Mouse (Mus musculus) intestine, embryonic 15.5 days (tissue): ENCODE measurements at regions not wholly inside any gene's neighbourhood (a gene's known extent, or its start where the extent isn't known, plus 50 kb on each side); places are given as distances from the start of the nearest gene placed in this dataset.

ENCODE experiments used
- ATAC-seq: fragments of 200-750 bp; cut with Nextera tagmentation; 2 replicates; pipeline ENCODE4 v1.8.0; 2017; ENCODE audit warnings: moderate TSS enrichment, moderate library complexity
- H3K27ac ChIP-seq: fragments of 300-500 bp; sonication (generic); 2 replicates; pipeline ENCODE4 v1.5.1; 2015; ENCODE audit warnings: mild to moderate bottlenecking, inconsistent platforms
- H3K27me3 ChIP-seq: fragments of 300-500 bp; sonication (generic); replicated peaks from 2 replicates; pipeline ENCODE4 v1.6.1; 2015; ENCODE audit warnings: inconsistent platforms
- H3K36me3 ChIP-seq: fragments of 300-500 bp; sonication (generic); 2 replicates; pipeline ENCODE4 v1.6.1; 2015; ENCODE audit warnings: inconsistent platforms
- H3K4me1 ChIP-seq: fragments of 300-500 bp; sonication (generic); replicated peaks from 2 replicates; pipeline ENCODE4 v1.6.1; 2015; ENCODE audit warnings: inconsistent platforms
- H3K4me2 ChIP-seq: fragments of 300-500 bp; sonication (generic); replicated peaks from 2 replicates; pipeline ENCODE4 v1.6.1; 2015; ENCODE audit warnings: mild to moderate bottlenecking, inconsistent platforms
- H3K4me3 ChIP-seq: fragments of 300-500 bp; sonication (generic); replicated peaks from 2 replicates; pipeline ENCODE4 v1.5.1; 2015; ENCODE audit warnings: inconsistent platforms
- H3K9ac ChIP-seq: fragments of 300-500 bp; sonication (generic); 2 replicates; pipeline ENCODE4 v1.6.1; 2015; ENCODE audit warnings: inconsistent platforms
- H3K9me3 ChIP-seq: fragments of 300-500 bp; sonication (generic); 2 replicates; pipeline ENCODE4 v1.6.1; 2016; ENCODE audit warnings: inconsistent platforms
- WGBS: fragments of 180-500 bp; shearing (Covaris S2); methylation state at CpG from one replicate; pipeline ENCODE4 v1.1.7; 2015; 5-methylcytosine and 5-hydroxymethylcytosine counted together

- no peak overlapping the region for H3K4me2 ChIP-seq
- H3K4me3 ChIP-seq: no peak overlapping the region
- H3K4me1 ChIP-seq: no peaks in the 10 kb centered on the region
- H3K36me3 ChIP-seq: no peaks in the 10 kb centered on the region
- H3K9ac ChIP-seq: no peak overlapping the region
- WGBS: 72% methylated on average over 8 of the region's 8 CpGs
- no peak overlapping the region for H3K27ac ChIP-seq
- no peaks in the 10 kb centered on the region for H3K27me3 ChIP-seq
- ATAC-seq: no peak
- H3K9me3 ChIP-seq: no peaks in the 10 kb centered on the region
Observed at GRCm38 (mm10) chr9:27568372-27569053, 171.9 kb downstream of the Spata19 start.

- no peak overlapping the region for H3K27ac ChIP-seq
- WGBS: 83% methylated on average over 7 of the region's 7 CpGs
- no peak overlapping the region for H3K9ac ChIP-seq
- H3K9me3 ChIP-seq: no peaks in the 10 kb centered on the region
- no peak overlapping the region for H3K4me2 ChIP-seq
- H3K27me3 ChIP-seq: no peaks in the 10 kb centered on the region
- H3K4me1 ChIP-seq: no peaks in the 10 kb centered on the region
- H3K36me3 ChIP-seq: no peaks in the 10 kb centered on the region
- H3K4me3 ChIP-seq: no peak overlapping the region
- ATAC-seq: no peak
Observed at GRCm38 (mm10) chr9:27569054-27569387, 172.4 kb downstream of the Spata19 start.

- no peak for ATAC-seq
- Histone ChIP-seq H3K27me3 (no peaks in the 10 kb centered on the region), H3K9ac (no peak overlapping the region), H3K27ac (no peak overlapping the region), H3K4me3 (no peak overlapping the region), H3K4me1 (no peaks in the 10 kb centered on the region), H3K36me3 (no peaks in the 10 kb centered on the region), H3K9me3 (no peaks in the 10 kb centered on the region), H3K4me2 (no peak overlapping the region)
- whole genome bisulfite sequencing: 44% methylated on average over 7 of the region's 7 CpGs
Observed at GRCm38 (mm10) chr9:27617096-27617839, 173.3 kb upstream of the Opcml start.

GRCm38 (mm10) chr9:27634901-27635300 lies 155.7 kb upstream of the Opcml start:
- 74% methylated on average over 6 of the region's 6 CpGs for WGBS
- no peak for ATAC-seq

GRCm38 (mm10) chr9:27640611-27641010 lies 150.0 kb upstream of the Opcml start:
- H3K36me3 ChIP-seq: no peaks in the 10 kb centered on the region
- H3K9me3 ChIP-seq: no peaks in the 10 kb centered on the region
- H3K9ac ChIP-seq: no peak overlapping the region
- no peak for ATAC-seq
- H3K27ac ChIP-seq: no peak overlapping the region
- H3K4me1 ChIP-seq: no peaks in the 10 kb centered on the region
- no peak overlapping the region for H3K4me3 ChIP-seq
- no peak overlapping the region for H3K4me2 ChIP-seq
- H3K27me3 ChIP-seq: no peaks in the 10 kb centered on the region

More at GRCm38 (mm10) chr9:27634901-27635300, 155.7 kb upstream of the Opcml start:
- Histone ChIP-seq H3K4me2 (no peak overlapping the region), H3K9me3 (no peaks in the 10 kb centered on the region), H3K36me3 (no peaks in the 10 kb centered on the region), H3K4me1 (no peaks in the 10 kb centered on the region), H3K9ac (no peak overlapping the region), H3K4me3 (no peak overlapping the region), H3K27ac (no peak overlapping the region), H3K27me3 (no peaks in the 10 kb centered on the region)

GRCm38 (mm10) chr9:27643312-27643711 lies 147.3 kb upstream of the Opcml start:
- 48% methylated on average over 1 of the region's 1 CpGs for WGBS
- no peak overlapping the region for H3K4me2 ChIP-seq
- ATAC-seq: no peak
- H3K9me3 ChIP-seq: no peaks in the 10 kb centered on the region
- no peaks in the 10 kb centered on the region for H3K4me1 ChIP-seq
- no peak overlapping the region for H3K9ac ChIP-seq
- no peak overlapping the region for H3K4me3 ChIP-seq
- H3K27ac ChIP-seq: no peak overlapping the region
- H3K27me3 ChIP-seq: no peaks in the 10 kb centered on the region
- no peaks in the 10 kb centered on the region for H3K36me3 ChIP-seq

GRCm38 (mm10) chr9:27643916-27644315 lies 146.7 kb upstream of the Opcml start:
- no peaks in the 10 kb centered on the region for H3K27me3 ChIP-seq
- no peak overlapping the region for H3K9ac ChIP-seq
- no peak overlapping the region for H3K4me3 ChIP-seq
- H3K27ac ChIP-seq: no peak overlapping the region
- H3K9me3 ChIP-seq: no peaks in the 10 kb centered on the region
- H3K4me2 ChIP-seq: no peak overlapping the region
- H3K36me3 ChIP-seq: no peaks in the 10 kb centered on the region
- ATAC-seq: no peak
- H3K4me1 ChIP-seq: no peaks in the 10 kb centered on the region

- Histone ChIP-seq H3K9ac (no peak overlapping the region), H3K27ac (no peak overlapping the region), H3K9me3 (no peaks in the 10 kb centered on the region), H3K4me1 (no peaks in the 10 kb centered on the region), H3K36me3 (no peaks in the 10 kb centered on the region), H3K27me3 (no peaks in the 10 kb centered on the region), H3K4me3 (no peak overlapping the region), H3K4me2 (no peak overlapping the region)
- ATAC-seq: no peak
- WGBS: 83% methylated on average over 5 of the region's 5 CpGs
Observed at GRCm38 (mm10) chr9:27645435-27645834, 145.1 kb upstream of the Opcml start.

- no peaks in the 10 kb centered on the region for H3K9me3 ChIP-seq
- H3K9ac ChIP-seq: no peak overlapping the region
- no peak overlapping the region for H3K4me3 ChIP-seq
- no peak overlapping the region for H3K27ac ChIP-seq
- H3K4me2 ChIP-seq: no peak overlapping the region
- no peaks in the 10 kb centered on the region for H3K4me1 ChIP-seq
- no peak for ATAC-seq
- H3K27me3 ChIP-seq: no peaks in the 10 kb centered on the region
- no peaks in the 10 kb centered on the region for H3K36me3 ChIP-seq
- WGBS: 86% methylated on average over 8 of the region's 8 CpGs
Observed at GRCm38 (mm10) chr9:27646100-27646499, 144.5 kb upstream of the Opcml start.

GRCm38 (mm10) chr9:27646956-27647355 lies 143.6 kb upstream of the Opcml start:
- no peaks in the 10 kb centered on the region for H3K27me3 ChIP-seq
- 65% methylated on average over 10 of the region's 10 CpGs for WGBS
- ATAC-seq: no peak
- no peaks in the 10 kb centered on the region for H3K36me3 ChIP-seq
- no peaks in the 10 kb centered on the region for H3K9me3 ChIP-seq
- no peak overlapping the region for H3K4me2 ChIP-seq
- H3K9ac ChIP-seq: no peak overlapping the region
- H3K4me3 ChIP-seq: no peak overlapping the region
- H3K4me1 ChIP-seq: no peaks in the 10 kb centered on the region
- no peak overlapping the region for H3K27ac ChIP-seq

- Histone ChIP-seq H3K27me3 (no peaks in the 10 kb centered on the region), H3K9me3 (no peaks in the 10 kb centered on the region), H3K36me3 (no peaks in the 10 kb centered on the region), H3K27ac (no peak overlapping the region), H3K9ac (no peak overlapping the region), H3K4me1 (no peaks in the 10 kb centered on the region), H3K4me2 (no peak overlapping the region), H3K4me3 (no peak overlapping the region)
- 81% methylated on average over 1 of the region's 1 CpGs for WGBS
- ATAC-seq: no peak
Observed at GRCm38 (mm10) chr9:27658001-27658400, 132.6 kb upstream of the Opcml start.

- Histone ChIP-seq H3K9ac (no peak overlapping the region), H3K27ac (no peak overlapping the region), H3K9me3 (no peaks in the 10 kb centered on the region), H3K4me1 (no peaks in the 10 kb centered on the region), H3K4me3 (no peak overlapping the region), H3K36me3 (no peaks in the 10 kb centered on the region), H3K4me2 (no peak overlapping the region), H3K27me3 (no peaks in the 10 kb centered on the region)
- no peak for ATAC-seq
- 82% methylated on average over 1 of the region's 1 CpGs for WGBS
Observed at GRCm38 (mm10) chr9:27661431-27662300, 128.9 kb upstream of the Opcml start.
